Mouse (Mus musculus) ovary, postnatal 14 days (tissue): ENCODE measurements around the gene Gm3183.
"Not testable (repeated sequence)": the region's sequence is repeated elsewhere in the genome, so short reads cannot be mapped to it uniquely, and the experiment has no call there.

ENCODE experiments used
- DNase-seq: peaks from one replicate; pipeline ENCODE4 v3.0.0; 2022; ENCODE audit warnings: low spot score

Gm3183 gene

DNA sequence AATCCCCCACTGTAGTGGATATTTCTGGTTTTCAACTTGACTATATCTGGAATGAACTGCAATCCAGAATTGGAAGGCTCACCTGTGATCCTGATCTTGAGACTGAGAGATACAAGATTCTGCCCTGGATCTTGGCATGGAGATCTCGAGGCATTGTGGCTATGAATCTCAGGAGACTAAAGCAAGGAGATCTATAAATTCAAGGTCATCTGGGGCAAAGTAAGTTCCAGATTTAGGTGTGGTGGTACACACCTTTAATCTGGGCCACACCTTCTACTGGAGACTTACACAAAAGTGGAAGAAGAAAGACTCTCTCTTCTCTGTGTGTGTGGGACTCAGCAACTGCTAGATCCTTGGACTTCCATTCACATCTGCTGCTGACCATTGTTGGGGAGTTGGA, at the start of gene Gm3183:
Gm3183 (plus strand) TSS at position 301 of the 400 bp plus-strand sequence.
- DNase-seq, result not testable (repeated sequence)
